Comparison of ENCODE assay signal across 15 mouse cellular contexts in the genomic region with DNA sequence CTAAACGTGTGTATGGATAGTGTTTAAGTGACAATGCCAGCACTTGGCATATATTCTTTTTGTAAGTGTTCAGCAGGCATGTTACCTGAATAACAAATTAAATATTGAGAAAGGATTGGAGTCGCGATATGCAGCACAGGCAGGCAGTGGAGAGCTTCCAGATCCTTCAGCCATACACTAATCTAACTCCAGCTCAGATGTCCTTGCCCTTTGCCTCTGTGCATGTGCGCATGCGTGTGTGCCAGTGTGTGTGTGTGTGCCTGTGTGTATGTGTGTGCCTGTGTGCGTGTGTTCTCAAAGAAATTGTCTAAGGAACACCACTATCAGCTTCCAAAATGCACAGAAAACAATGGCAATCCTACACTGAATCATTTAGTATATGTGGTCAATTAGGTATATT.
DNase-seq lines count a peak whose midpoint lies in the region; ATAC-seq lines count a peak whose summit lies in the region.
"Had no signal": no experiment of that assay in that cellular context is flagged by ENCODE, and none has a peak within 500 bp of the region (broad histone marks: within the 10 kb centered on the region; RNA-seq: fewer than 3 reads in every experiment).

No protein-coding gene starts in this region.

- no peaks in the 10 kb centered on the region for H3K27me3 ChIP-seq in hindbrain, embryonic 11.5 days (ENCODE audit: control insufficient read depth, insufficient read depth, low read length)
- no peaks in the 10 kb centered on the region for H3K27me3 ChIP-seq in hindbrain, embryonic 10.5 days (ENCODE audit: insufficient read depth, poor library complexity, severe bottlenecking)
- H3K27me3 ChIP-seq in hindbrain, embryonic 16.5 days (replicated peaks; ENCODE audit: control insufficient read depth, insufficient read depth, low read length) = no peaks in the 10 kb centered on the region
- H3K27me3 ChIP-seq: limb, embryonic 12.5 days; midbrain, embryonic 12.5 days had no signal

- H3K4me1 ChIP-seq in hindbrain, embryonic 11.5 days (replicated peaks; ENCODE audit: control insufficient read depth, insufficient read depth, low read length) = no peaks in the 10 kb centered on the region
- no peaks in the 10 kb centered on the region for H3K4me1 ChIP-seq in hindbrain, embryonic 10.5 days (replicated peaks)
- H3K4me1 ChIP-seq in hindbrain, embryonic 16.5 days (ENCODE audit: control insufficient read depth, insufficient read depth, low read depth, low read length) = peaks cover 10% of the 10 kb centered on the region
- H3K4me1 ChIP-seq: midbrain, embryonic 12.5 days had no signal

- 0 out of 2 replicates have a peak overlapping the region, but pooled peaks have one; percentile 24 for H3K27ac ChIP-seq in hindbrain, embryonic 11.5 days (ENCODE audit: low read depth, low read length)
- H3K27ac ChIP-seq in hindbrain, embryonic 10.5 days = no peak overlapping the region
- peak overlapping the region; percentile 60; the same call in 1 of the 2 replicates for H3K27ac ChIP-seq in hindbrain, embryonic 16.5 days (ENCODE audit: low read depth, low read length)
- H3K27ac ChIP-seq: midbrain, embryonic 12.5 days had no signal

- no peak for DNase-seq in hindbrain, embryonic 11.5 days (ENCODE audit: low spot score)
- DNase-seq in hindbrain, embryonic 10.5 days (ENCODE audit: low spot score) = no peak
- peak; percentile 49 for DNase-seq in adrenal gland, postnatal 10 days
- peak; percentile 8 for DNase-seq in cerebellum, adult 11 months
- DNase-seq in Muller cell, postnatal 12 days (ENCODE audit: inconsistent ontology term) = no peak
- no peak for DNase-seq in left cerebral cortex, adult 11 months (ENCODE audit: low spot score)
- DNase-seq in urinary bladder, postnatal 10 days (ENCODE audit: low spot score) = no peak
- DNase-seq: heart, adult 18-20 months; heart, postnatal 36 days; kidney, postnatal 36 days; thymus, postnatal 36 days had no signal

- ATAC-seq in hindbrain, embryonic 11.5 days (ENCODE audit: low FRiP score) = peak; percentile 79
- ATAC-seq in hindbrain, embryonic 16.5 days = peak; percentile 81

- 79% methylated on average over 6 of the region's 6 CpGs for WGBS in hindbrain, embryonic 11.5 days
- 87% methylated on average over 6 of the region's 6 CpGs for WGBS in hindbrain, embryonic 10.5 days
- WGBS in hindbrain, embryonic 16.5 days = 45% methylated on average over 6 of the region's 6 CpGs

- no peaks in the 10 kb centered on the region for H3K9me3 ChIP-seq in hindbrain, embryonic 11.5 days (ENCODE audit: control insufficient read depth, low read length)
- no peaks in the 10 kb centered on the region for H3K9me3 ChIP-seq in hindbrain, embryonic 10.5 days
- no peaks in the 10 kb centered on the region for H3K9me3 ChIP-seq in hindbrain, embryonic 16.5 days (ENCODE audit: control insufficient read depth, low read length)
- H3K9me3 ChIP-seq: limb, embryonic 12.5 days; midbrain, embryonic 12.5 days had no signal

- H3K9ac ChIP-seq in hindbrain, embryonic 11.5 days (ENCODE audit: low read depth, low read length) = no peak overlapping the region
- no peak overlapping the region for H3K9ac ChIP-seq in hindbrain, embryonic 16.5 days (ENCODE audit: low read depth, low read length)
- H3K9ac ChIP-seq: limb, embryonic 12.5 days; lung, embryonic 14.5 days; midbrain, embryonic 12.5 days had no signal

- H3K4me3 ChIP-seq in hindbrain, embryonic 11.5 days (ENCODE audit: low read depth, low read length) = no peak overlapping the region
- H3K4me3 ChIP-seq in hindbrain, embryonic 10.5 days = no peak overlapping the region
- no peak overlapping the region for H3K4me3 ChIP-seq in hindbrain, embryonic 16.5 days (ENCODE audit: low read length)
- H3K4me3 ChIP-seq: limb, embryonic 12.5 days; midbrain, embryonic 12.5 days had no signal

- H3K36me3 ChIP-seq in hindbrain, embryonic 11.5 days (ENCODE audit: control insufficient read depth, insufficient read depth, low read length) = no peaks in the 10 kb centered on the region
- H3K36me3 ChIP-seq in hindbrain, embryonic 10.5 days = no peaks in the 10 kb centered on the region
- H3K36me3 ChIP-seq in hindbrain, embryonic 16.5 days (ENCODE audit: control insufficient read depth, insufficient read depth, low read length) = no peaks in the 10 kb centered on the region
- H3K36me3 ChIP-seq: limb, embryonic 12.5 days; midbrain, embryonic 12.5 days had no signal

- H3K4me2 ChIP-seq in hindbrain, embryonic 11.5 days (replicated peaks; ENCODE audit: low read depth, low read length) = no peak overlapping the region
- H3K4me2 ChIP-seq in hindbrain, embryonic 16.5 days (ENCODE audit: low read length) = no peak overlapping the region
- H3K4me2 ChIP-seq: limb, embryonic 12.5 days; lung, embryonic 14.5 days; midbrain, embryonic 12.5 days had no signal

Comparison
In these comparisons a context has a peak if more than half of its experiments do, and no peak if none do; other contexts are left out.
1. DNase-seq: peak in adrenal gland, postnatal 10 days (single experiment) and cerebellum, adult 11 months (single experiment); none in hindbrain, embryonic 11.5 days (single experiment), hindbrain, embryonic 10.5 days (single experiment), Muller cell, postnatal 12 days (single experiment), left cerebral cortex, adult 11 months (single experiment) and urinary bladder, postnatal 10 days (single experiment).